Mouse (Mus musculus): Measurements from ENCODE around the gene Uck1. TPM values are rescaled to one million over a fixed set of nuclear protein-coding genes. Genes with fewer than 3 reads are reported as not detected.

Uck1 gene
- polyA plus RNA-seq, 1 experiment from 2014 or later = 33.3 TPM

DNA sequence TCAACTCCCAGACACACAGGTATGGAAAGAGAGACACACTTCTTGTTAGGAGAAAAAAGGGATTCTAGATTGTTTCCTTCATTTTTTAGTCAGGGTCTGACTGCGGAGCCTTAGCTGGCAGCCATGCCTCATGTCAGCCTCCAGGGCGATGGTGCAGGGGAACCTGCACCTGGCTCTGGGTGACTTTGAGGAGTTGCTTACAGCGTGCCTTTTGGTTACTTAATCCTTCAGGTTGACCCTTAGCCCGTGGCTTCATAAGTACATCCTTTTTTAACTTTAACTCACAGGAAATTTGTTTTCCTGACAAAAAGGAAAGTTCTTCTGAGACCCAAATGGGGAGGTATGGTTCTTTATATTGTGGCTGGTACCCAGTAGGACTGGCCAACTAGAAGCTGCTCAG lies 17.0 kb downstream of the Uck1 start:
- Histone ChIP-seq H3K4me1 (ENCODE audit: insufficient read depth) (no peaks in the 10 kb centered on the region; the same call in 1 of the 2 replicates), H3K27ac (ENCODE audit: low read depth) (no peak overlapping the region), H3K9ac (replicated peaks) (no peak overlapping the region), H3K4me3 (ENCODE audit: low read depth, low read length) (no peak overlapping the region), H3K27me3 (ENCODE audit: insufficient read depth, low read length) (no peaks in the 10 kb centered on the region), H3K4me2 (ENCODE audit: low read depth, low read length) (no peak overlapping the region), H3K36me3 (replicated peaks; ENCODE audit: insufficient read depth, low read length) (peaks cover 18% of the 10 kb centered on the region), H3K9me3 (ENCODE audit: low read length) (no peaks in the 10 kb centered on the region)
- DNase-seq (no peak), ATAC-seq (no peak)
- no peak for TF ChIP-seq EP300 (IDR thresholded peaks at IDR 0.05; ENCODE audit: low read depth)
- TF ChIP-seq CTCF (IDR thresholded peaks at IDR 0.05; ENCODE audit: low read depth) = no peak
- 85% methylated on average over 4 of the region's 4 CpGs for WGBS (ENCODE audit: insufficient replicate concordance)

GRCm38 (mm10) chr2:32240591-32240990 lies 19.4 kb downstream of the Uck1 start:
- TF ChIP-seq CTCF (IDR thresholded peaks at IDR 0.05; ENCODE audit: low read depth) = no peak
- TF ChIP-seq EP300 (IDR thresholded peaks at IDR 0.05; ENCODE audit: low read depth) = no peak
- Histone ChIP-seq H3K27ac (ENCODE audit: low read depth) (no peak overlapping the region), H3K9ac (replicated peaks) (no peak overlapping the region), H3K4me1 (ENCODE audit: insufficient read depth) (peaks cover 16% of the 10 kb centered on the region), H3K27me3 (ENCODE audit: insufficient read depth, low read length) (no peaks in the 10 kb centered on the region), H3K4me3 (ENCODE audit: low read depth, low read length) (no peak overlapping the region), H3K9me3 (ENCODE audit: low read length) (no peaks in the 10 kb centered on the region), H3K36me3 (replicated peaks; ENCODE audit: insufficient read depth, low read length) (peaks cover 10% of the 10 kb centered on the region), H3K4me2 (ENCODE audit: low read depth, low read length) (no peak overlapping the region)
- WGBS (ENCODE audit: insufficient replicate concordance) = 87% methylated on average over 5 of the region's 5 CpGs
- ATAC-seq (no peak), DNase-seq (no peak)

DNA sequence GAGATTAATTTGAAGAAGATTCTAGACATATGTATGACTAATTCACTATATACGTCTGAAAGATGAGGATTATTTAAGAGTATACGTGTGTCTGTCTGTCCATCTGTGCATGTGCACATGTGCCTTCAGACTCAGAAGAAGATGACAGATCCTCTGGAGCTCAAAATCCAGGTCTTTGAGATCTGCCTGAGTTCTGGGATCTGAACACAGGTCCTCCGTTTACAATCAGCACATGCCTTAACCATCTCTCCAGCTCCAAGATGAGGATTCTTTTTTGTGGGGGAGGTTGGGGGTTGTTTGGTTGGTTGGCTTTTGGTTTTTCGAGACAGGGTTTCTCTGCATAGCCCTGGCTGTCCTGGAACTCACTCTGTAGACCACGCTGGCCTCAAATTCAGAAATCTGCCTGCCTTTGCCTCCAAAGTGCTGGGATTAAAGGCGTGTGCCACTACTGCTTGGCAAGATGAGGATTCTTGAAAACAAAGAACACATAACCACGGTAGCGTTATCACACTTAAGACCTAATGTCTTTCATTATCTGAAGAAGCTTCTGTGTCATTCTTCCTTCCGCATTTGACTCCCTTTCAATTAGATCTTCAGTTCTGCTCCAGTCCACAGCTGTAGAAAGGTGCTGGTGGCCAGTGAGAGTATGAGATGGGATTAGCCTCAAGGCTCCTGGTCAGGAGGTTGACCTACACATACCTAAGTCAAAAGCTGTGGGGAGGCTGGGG lies 21.1 kb downstream of the Uck1 start:
- 73% methylated on average over 9 of the region's 9 CpGs for WGBS (ENCODE audit: insufficient replicate concordance)
- no peak overlapping the region for H3K27ac ChIP-seq (ENCODE audit: low read depth)
- no peak overlapping the region for H3K9ac ChIP-seq (replicated peaks)
- H3K4me2 ChIP-seq (ENCODE audit: low read depth, low read length) = no peak overlapping the region
- TF ChIP-seq EP300 (IDR thresholded peaks at IDR 0.05; ENCODE audit: low read depth) = no peak
- H3K36me3 ChIP-seq (replicated peaks; ENCODE audit: insufficient read depth, low read length) = no peaks in the 10 kb centered on the region; the same call in none of the 2 replicates
- peaks cover 24% of the 10 kb centered on the region for H3K4me1 ChIP-seq (ENCODE audit: insufficient read depth)
- H3K27me3 ChIP-seq (ENCODE audit: insufficient read depth, low read length) = no peaks in the 10 kb centered on the region
- H3K9me3 ChIP-seq (ENCODE audit: low read length) = no peaks in the 10 kb centered on the region
- DNase-seq (no peak), ATAC-seq (no peak)
- no peak overlapping the region for H3K4me3 ChIP-seq (ENCODE audit: low read depth, low read length)

DNA sequence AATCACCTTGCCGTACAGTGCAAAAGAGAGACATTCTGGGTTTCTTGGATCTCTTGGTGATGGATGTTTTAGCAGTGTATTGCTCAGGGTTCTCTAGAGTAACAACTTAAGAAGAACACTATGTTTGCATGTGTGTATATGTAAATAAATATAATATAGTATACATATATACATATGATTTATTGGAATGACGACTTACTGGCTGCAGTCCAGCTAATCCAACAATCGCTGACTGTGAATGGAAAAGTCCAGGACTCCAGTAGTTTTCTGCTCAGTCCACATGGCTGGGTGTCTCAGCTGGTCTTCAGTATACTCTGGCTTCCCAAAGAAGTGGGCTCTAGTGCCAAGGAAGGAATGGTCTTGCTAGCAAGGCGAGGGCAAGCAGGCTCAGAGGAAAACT lies 22.4 kb downstream of the Uck1 start:
- Histone ChIP-seq H3K27me3 (ENCODE audit: insufficient read depth, low read length) (no peaks in the 10 kb centered on the region), H3K4me1 (ENCODE audit: insufficient read depth) (peaks cover 24% of the 10 kb centered on the region), H3K4me3 (ENCODE audit: low read depth, low read length) (peak overlapping the region; percentile 61), H3K4me2 (ENCODE audit: low read depth, low read length) (peak overlapping the region; percentile 96), H3K36me3 (replicated peaks; ENCODE audit: insufficient read depth, low read length) (peaks cover 8% of the 10 kb centered on the region), H3K27ac (ENCODE audit: low read depth) (peak overlapping the region; percentile 79; the same call in 1 of the 2 replicates), H3K9ac (replicated peaks) (peak overlapping the region; percentile 79), H3K9me3 (ENCODE audit: low read length) (no peaks in the 10 kb centered on the region)
- no peak for TF ChIP-seq EP300 (IDR thresholded peaks at IDR 0.05; ENCODE audit: low read depth)
- DNase-seq (no peak), ATAC-seq (no peak)
- WGBS (ENCODE audit: insufficient replicate concordance) = 41% methylated on average over 4 of the region's 4 CpGs

- 2% methylated on average over 20 of the region's 20 CpGs for whole genome bisulfite sequencing (ENCODE audit: insufficient replicate concordance)
- H3K4me1 ChIP-seq (ENCODE audit: insufficient read depth) = peaks cover 24% of the 10 kb centered on the region
- peak overlapping the region; percentile 79 for H3K9ac ChIP-seq (replicated peaks)
- H3K9me3 ChIP-seq (ENCODE audit: low read length) = no peaks in the 10 kb centered on the region
- H3K27ac ChIP-seq (ENCODE audit: low read depth) = peak overlapping the region; percentile 79
- peak overlapping the region; percentile 61 for H3K4me3 ChIP-seq (ENCODE audit: low read depth, low read length)
- TF ChIP-seq EP300 (IDR thresholded peaks at IDR 0.05; ENCODE audit: low read depth) (no peak), CTCF (IDR thresholded peaks at IDR 0.05; ENCODE audit: low read depth) (peak; percentile 68)
- ATAC-seq = peak; percentile 38
- DNase-seq = peak; percentile 58
- peaks cover 13% of the 10 kb centered on the region for H3K36me3 ChIP-seq (replicated peaks; ENCODE audit: insufficient read depth, low read length)
- no peaks in the 10 kb centered on the region for H3K27me3 ChIP-seq (ENCODE audit: insufficient read depth, low read length)
- peak overlapping the region; percentile 96 for H3K4me2 ChIP-seq (ENCODE audit: low read depth, low read length)
Measured at GRCm38 (mm10) chr2:32236760-32237487, 23.0 kb downstream of the Uck1 start.

- no peaks in the 10 kb centered on the region for H3K27me3 ChIP-seq (ENCODE audit: insufficient read depth, low read length)
Measured at GRCm38 (mm10) chr2:32235886-32236759, 23.8 kb downstream of the Uck1 start, which contains the start of gene Pomt1. Gene Pomt1, plus strand, starts transcription at chr2:32236590.

More at GRCm38 (mm10) chr2:32235886-32236759, 23.8 kb downstream of the Uck1 start, which contains the start of gene Pomt1:
- Histone ChIP-seq H3K4me3 (ENCODE audit: low read depth, low read length) (peak within 1 kb of the TSS; percentile 61), H3K27ac (ENCODE audit: low read depth) (peak within 1 kb of the TSS; percentile 79), H3K4me2 (ENCODE audit: low read depth, low read length) (peak within 1 kb of the TSS; percentile 96), H3K4me1 (ENCODE audit: insufficient read depth) (peaks cover 24% of the 10 kb centered on the region), H3K9me3 (ENCODE audit: low read length) (no peaks in the 10 kb centered on the region), H3K36me3 (replicated peaks; ENCODE audit: insufficient read depth, low read length) (peaks cover 21% of the 10 kb centered on the region), H3K9ac (replicated peaks) (peak within 1 kb of the TSS; percentile 79)
- under 1% methylated on average over 52 of the region's 54 CpGs for WGBS (ENCODE audit: insufficient replicate concordance)
- DNase-seq (peak; percentile 94), ATAC-seq (peak; percentile 95)
- TF ChIP-seq EP300 (IDR thresholded peaks at IDR 0.05; ENCODE audit: low read depth) (no peak), CTCF (IDR thresholded peaks at IDR 0.05; ENCODE audit: low read depth) (no peak)
